Mouse (Mus musculus) macrophage (primary cell): ENCODE results near the gene Dcst1. TPM values are rescaled to one million over a fixed set of nuclear protein-coding genes. Genes with fewer than 3 reads are reported as not detected.

Source experiments
- H3K27ac ChIP-seq: fragments of 350-480 bp; formaldehyde crosslinking; 2 replicates; pipeline ENCODE4 v1.9.0; 2021
- H3K36me3 ChIP-seq: fragments of 350-480 bp; formaldehyde crosslinking; 2 replicates; pipeline ENCODE4 v1.9.0; 2021; ENCODE audit errors: inconsistent target
- H3K4me3 ChIP-seq: fragments of 350-480 bp; formaldehyde crosslinking; 2 replicates; pipeline ENCODE4 v1.9.0; 2021; ENCODE audit errors: inconsistent target
- H3K79me2 ChIP-seq: fragments of 350-480 bp; formaldehyde crosslinking; 2 replicates; pipeline ENCODE4 v1.9.0; 2021; ENCODE audit errors: inconsistent target
- WGBS: methylation state at CpG from one replicate; pipeline ENCODE4 v1.1.7; 2026; ENCODE audit warnings: inconsistent platforms; ENCODE audit not compliant: missing documents; 5-methylcytosine and 5-hydroxymethylcytosine counted together
- polyA plus RNA-seq: library from polyadenylated mRNA; stranded (reverse); fragments of 250-400 nt; gene quantifications from 3 replicates; pipeline ENCODE4 v1.2.4, GENCODE M21; 2018; ENCODE audit warnings: inconsistent platforms

Dcst1 gene
- polyA plus RNA-seq, 1 experiment from 2014 or later = not detected

DNA sequence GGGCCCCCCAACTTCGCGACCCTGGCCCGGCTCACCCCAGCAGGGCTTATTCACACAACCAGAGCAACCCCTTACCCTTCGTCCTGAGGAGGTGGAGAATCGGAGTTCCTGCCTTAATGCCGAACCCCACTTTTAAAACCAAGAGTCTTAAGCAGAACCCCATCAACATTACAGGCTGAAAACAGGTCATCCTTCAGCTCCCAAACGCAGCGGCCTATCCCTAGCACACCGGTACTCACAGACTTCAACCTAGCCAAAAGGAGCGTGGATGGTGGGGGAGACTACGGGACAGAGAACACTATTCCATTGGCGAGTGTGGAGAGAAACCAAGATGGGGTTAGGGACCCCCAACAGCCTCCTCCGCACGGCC lies 42.9 kb downstream of the Dcst1 start:
- H3K27ac ChIP-seq = no peak overlapping the region
- WGBS = 2% methylated on average over 14 of the region's 14 CpGs
- H3K79me2 ChIP-seq = no peaks in the 10 kb centered on the region
- H3K4me3 ChIP-seq = no peak overlapping the region
- H3K36me3 ChIP-seq = no peaks in the 10 kb centered on the region

DNA sequence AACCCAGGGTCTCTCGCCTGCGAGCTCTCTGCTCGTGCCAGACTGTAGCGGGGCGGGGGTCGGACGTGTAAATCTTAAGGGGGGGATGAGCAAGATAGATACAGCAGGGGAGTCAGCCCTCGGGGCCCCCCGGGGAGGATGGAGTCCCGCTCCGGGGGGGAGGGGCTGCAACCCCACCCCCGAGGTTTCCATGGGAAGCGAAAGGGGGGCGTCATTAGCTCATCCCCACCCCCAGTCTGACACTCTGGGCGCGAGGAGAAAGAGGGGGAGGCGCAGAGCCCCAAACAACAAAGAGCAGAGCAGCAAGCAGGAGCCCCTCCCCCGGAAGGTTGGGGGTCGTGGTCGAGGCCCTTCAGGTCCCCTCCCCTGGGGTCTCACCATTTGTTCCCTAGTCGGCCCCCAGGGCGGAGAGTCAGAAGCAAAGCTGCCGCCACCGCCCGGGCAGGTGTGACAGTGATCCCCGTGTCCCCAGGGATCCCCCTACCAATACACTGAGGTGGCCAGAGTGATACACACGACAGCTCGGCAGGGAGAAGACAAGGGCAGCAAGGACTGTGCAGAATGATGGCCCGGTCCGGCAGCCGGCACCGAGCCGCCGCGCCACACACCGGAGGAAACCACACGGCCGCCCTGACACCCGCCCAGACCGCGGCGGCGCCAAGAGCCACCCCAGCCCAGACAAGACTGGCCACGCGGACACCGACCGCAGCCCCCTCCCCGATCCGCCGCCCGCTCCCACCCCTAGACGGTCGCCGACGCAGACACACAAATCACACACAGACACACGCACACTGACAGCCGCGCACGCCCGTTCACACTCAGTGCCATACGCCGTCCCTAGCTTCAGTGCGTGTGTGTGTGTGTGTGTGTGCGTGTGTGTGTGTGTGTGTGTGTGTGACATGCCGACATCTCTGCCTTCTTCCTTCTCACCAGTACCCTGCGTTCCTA lies 43.6 kb downstream of the Dcst1 start:
- 2% methylated on average over 54 of the region's 66 CpGs for WGBS
- no peak overlapping the region for H3K27ac ChIP-seq
- no peak overlapping the region for H3K4me3 ChIP-seq
- no peaks in the 10 kb centered on the region for H3K79me2 ChIP-seq
- no peaks in the 10 kb centered on the region for H3K36me3 ChIP-seq

DNA sequence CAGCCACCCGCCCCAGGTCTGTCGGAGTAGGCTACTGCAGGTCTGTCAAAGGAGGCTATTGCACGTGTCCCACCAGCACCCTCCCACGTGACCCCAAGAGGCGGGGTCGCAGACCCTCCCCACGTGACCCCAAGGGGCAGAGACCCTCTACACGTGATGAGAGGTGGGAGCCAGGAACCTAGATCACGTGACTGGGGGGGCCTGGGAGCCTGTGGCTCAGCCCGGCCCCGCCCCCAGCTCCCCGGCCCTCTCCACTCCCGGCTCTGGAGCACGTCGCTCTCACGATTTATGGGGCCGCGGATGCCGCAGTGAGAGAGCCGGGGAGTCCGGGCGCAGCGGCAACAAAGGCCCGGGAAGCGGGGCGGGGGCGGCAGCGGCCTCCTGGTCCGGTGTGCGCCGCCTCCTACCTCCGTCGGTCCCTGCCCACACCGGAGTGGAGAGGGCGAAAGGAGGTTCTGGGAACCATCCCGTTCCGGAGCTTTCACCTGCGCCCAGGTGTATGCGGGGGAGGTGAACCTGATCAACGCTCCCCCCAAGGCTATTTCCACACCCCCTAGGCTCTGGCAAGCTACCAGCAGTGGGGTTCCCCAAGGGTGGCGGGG lies 44.4 kb downstream of the Dcst1 start:
- Histone ChIP-seq H3K4me3 (no peak overlapping the region), H3K27ac (no peak overlapping the region), H3K79me2 (no peaks in the 10 kb centered on the region), H3K36me3 (no peaks in the 10 kb centered on the region)
- 1% methylated on average over 41 of the region's 41 CpGs for WGBS

DNA sequence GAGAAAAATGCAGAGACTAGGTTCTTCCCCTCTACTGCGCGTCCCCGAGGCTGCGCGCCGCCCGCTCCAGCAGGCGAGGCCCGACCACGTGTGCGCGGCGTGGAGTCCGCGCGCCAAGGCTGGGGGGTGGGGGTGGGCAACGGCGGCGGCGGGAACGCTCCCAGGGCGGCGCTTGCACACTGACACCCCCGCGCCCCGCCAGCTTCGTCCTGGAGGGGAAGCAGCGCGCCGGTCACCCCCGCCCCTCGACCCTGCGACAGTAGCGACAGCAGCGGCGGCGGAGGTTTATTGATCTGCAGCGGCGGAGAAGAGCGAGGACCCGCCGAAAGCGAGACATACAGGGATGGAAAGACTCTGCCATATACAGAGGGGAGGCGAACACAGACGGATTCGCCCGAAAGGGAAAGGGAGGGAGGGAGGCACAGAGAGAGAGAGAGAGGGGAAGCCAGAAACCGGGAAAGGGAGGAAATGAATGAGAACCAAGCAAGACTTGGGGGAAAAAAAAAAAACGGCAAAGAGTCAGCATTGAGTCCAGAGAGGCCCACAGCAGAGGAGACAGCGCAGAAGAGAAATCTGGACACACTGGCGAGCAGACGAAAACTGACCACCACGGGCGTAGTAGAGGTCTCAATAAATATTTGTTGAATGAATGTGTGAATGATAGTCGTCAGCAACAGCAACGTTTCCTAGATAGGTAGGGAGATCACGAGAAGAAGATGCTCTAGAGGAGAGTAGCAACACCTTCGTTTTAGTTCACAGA lies 45.3 kb downstream of the Dcst1 start:
- H3K27ac ChIP-seq = no peak overlapping the region
- H3K36me3 ChIP-seq = no peaks in the 10 kb centered on the region
- H3K79me2 ChIP-seq = no peaks in the 10 kb centered on the region
- WGBS = 4% methylated on average over 54 of the region's 58 CpGs
- no peak overlapping the region for H3K4me3 ChIP-seq

DNA sequence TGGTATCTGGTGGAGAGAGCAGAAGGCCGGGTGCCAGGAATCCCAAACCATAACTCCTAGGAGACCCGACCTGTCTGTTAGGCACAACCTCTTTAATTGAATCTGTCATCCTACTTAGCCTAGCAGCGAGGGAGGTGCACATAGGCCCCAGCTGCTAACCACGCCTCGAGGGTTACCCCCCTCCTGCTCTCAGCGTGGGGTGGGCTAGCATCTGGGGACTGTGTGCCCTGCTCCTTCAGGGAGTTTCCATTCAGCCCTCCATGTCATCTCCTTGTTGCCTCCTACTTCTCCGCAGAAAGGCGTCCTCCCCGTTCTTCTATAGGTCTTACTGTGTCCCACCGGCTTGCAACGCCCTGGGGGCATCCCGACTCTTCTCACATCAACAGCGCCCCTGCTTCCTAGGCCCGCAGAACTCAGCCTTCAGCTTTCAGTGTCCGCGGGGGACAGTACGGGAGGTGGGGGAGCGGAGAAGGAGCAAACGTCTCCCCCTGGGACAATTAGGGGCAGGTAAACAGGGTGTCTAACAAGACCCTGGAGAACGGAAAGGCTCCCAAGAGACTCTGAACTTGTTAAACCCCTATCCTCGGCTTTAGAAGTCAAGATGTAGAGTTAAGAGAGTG lies 46.0 kb downstream of the Dcst1 start:
- H3K4me3 ChIP-seq = no peak overlapping the region
- 31% methylated on average over 21 of the region's 21 CpGs for WGBS
- no peaks in the 10 kb centered on the region for H3K36me3 ChIP-seq

DNA sequence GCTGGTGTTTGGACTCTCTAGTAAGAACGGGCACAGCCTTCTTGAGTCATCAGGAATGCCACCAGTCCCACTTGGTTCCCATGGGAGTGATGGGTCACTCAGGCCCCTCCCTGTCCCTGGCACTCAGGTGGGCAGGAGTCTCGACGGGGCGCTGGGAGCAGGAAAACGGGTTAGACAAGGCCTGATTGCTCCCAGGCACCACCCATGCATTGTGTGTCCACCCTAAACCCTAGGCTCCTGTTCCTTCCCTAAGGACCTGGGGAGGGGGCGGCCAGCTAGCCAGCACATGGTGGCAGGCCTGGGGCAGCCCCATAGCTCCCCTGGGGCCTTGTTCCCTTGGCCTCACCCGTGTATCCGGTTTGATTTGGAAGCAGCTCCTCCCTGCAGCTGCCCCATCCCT lies 46.7 kb downstream of the Dcst1 start:
- H3K36me3 ChIP-seq = no peaks in the 10 kb centered on the region
- no peak overlapping the region for H3K27ac ChIP-seq
- H3K4me3 ChIP-seq = no peak overlapping the region
- 77% methylated on average over 8 of the region's 8 CpGs for WGBS
- no peaks in the 10 kb centered on the region for H3K79me2 ChIP-seq

More for the DNA sequence above, 46.0 kb downstream of the Dcst1 start:
- Histone ChIP-seq H3K79me2 (no peaks in the 10 kb centered on the region), H3K27ac (no peak overlapping the region)

DNA sequence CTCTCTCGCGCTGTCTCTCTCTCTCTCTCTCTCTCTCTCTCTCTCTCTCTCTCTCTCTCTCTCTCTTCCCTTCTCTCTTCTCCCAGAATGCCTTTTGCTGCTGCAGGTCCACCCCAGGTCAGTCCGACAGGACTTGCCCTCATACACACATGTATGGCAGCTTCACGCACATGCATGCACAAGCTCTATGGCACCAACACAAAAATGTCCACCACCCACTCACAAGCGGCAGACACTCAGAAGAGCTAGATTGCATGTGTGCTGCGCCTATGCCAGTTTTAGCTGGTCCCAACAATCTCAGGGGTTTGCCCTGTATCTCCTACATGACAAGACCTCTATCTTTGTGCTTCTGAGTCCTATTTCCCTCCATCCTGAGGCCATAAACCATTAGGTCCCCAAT lies 47.8 kb downstream of the Dcst1 start:
- 86% methylated on average over 6 of the region's 6 CpGs for WGBS
- Histone ChIP-seq H3K79me2 (no peaks in the 10 kb centered on the region), H3K36me3 (no peaks in the 10 kb centered on the region), H3K27ac (no peak overlapping the region), H3K4me3 (no peak overlapping the region)

DNA sequence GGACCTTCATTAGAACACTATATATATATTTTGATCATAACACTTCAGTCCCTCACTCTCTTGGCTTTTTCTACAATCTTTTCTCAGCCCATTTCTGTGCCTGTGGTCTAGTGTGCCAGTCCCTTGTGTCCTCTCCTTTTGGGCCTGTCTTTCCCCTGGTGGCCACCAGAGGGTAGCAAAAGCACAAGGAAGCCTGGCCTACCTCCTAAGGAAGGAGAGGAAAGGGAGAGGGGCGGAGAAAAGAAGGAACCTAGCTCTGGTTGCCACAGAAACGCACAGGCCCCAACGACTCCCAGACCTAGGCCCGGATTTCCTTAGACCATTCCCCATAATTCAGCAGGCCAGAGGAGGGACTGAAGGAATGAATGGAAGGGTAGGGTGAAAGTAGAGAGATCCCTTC lies 48.2 kb downstream of the Dcst1 start:
- H3K27ac ChIP-seq = no peak overlapping the region
- WGBS = 0% methylated on average over 1 of the region's 4 CpGs
- no peak overlapping the region for H3K4me3 ChIP-seq
- H3K36me3 ChIP-seq = no peaks in the 10 kb centered on the region
- no peaks in the 10 kb centered on the region for H3K79me2 ChIP-seq

DNA sequence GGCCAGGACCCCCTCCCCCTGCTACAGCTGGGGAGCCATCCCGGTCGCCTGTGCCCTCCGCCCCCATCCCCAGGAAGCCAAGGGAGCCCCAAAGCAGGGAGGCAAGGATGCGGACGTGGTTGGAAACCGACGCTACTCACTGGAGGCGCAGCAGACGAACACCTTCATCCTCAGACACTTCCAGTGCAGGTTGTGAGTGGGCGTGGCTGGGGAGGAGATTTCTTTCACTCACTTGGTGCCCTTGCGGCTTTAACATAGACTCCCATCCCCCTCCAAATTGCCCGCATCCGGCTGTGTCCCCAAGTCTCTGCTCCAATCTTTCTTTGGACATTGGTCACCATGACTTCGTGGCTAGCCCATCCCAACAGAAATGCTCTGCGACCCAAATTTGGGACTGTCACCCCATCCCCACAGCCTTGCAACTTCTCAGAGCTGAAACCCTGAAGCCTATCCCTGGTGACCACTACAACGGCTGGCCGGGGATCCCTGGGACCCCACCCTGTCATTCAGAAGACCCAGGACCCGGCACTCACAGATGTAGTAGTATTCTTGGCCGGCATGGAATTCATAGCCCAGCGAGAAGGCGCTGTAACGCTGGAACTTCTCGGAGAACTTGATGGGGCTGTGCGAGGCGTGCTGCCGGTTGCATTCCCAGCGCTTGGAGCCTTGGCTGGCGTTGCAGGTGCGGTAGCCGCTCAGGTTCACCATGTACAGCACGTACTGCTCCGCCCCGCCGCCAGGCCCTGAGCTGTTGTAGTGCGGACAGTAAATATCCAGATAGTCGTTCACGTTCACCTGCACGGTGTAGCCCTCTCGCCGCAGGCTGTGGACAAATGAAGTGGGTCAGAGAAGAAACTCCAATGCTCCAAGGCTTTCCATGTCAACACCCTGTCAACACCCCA lies 48.9 kb downstream of the Dcst1 start:
- 16% methylated on average over 40 of the region's 40 CpGs for WGBS
- H3K36me3 ChIP-seq = no peaks in the 10 kb centered on the region
- H3K4me3 ChIP-seq = no peak overlapping the region
- H3K79me2 ChIP-seq = no peaks in the 10 kb centered on the region
- no peak overlapping the region for H3K27ac ChIP-seq

DNA sequence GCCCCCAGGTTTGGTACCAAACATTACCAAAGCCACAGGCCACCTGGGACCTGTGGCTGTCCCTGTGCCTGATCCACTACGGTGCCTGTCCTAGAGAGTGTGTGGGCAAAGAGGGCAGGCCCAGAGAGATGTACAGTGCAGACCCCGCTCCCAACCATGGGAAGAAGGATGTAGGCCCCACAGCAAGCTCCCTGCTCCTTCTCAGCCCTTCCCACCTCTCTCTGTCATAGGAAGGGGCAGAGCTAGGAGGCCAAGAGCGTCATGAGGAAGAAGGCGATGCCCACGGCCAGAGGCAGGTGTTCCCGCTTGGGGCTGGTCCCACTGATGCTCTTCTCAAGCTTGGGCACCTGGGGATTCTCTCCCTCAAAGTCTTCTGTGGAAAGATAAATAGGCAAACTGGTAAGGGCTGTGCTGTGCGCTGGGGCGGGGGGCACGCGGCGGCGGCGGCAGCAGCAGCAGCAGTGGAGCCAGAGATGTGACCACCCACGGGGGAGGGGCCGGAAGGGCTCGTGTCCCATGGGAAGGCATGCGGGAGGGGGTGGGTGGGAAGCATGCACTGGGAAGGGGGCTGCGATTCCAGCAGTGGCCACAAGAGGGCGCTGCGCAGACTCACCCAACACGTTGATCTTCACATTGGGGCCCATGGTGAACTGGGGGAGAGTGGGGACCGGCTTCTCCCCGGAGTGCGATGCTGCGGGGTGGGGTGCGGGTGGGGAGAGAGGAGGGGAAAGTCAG lies 49.7 kb downstream of the Dcst1 start:
- Histone ChIP-seq H3K4me3 (no peak overlapping the region), H3K27ac (no peak overlapping the region), H3K36me3 (no peaks in the 10 kb centered on the region), H3K79me2 (no peaks in the 10 kb centered on the region)
- WGBS = 8% methylated on average over 25 of the region's 26 CpGs

DNA sequence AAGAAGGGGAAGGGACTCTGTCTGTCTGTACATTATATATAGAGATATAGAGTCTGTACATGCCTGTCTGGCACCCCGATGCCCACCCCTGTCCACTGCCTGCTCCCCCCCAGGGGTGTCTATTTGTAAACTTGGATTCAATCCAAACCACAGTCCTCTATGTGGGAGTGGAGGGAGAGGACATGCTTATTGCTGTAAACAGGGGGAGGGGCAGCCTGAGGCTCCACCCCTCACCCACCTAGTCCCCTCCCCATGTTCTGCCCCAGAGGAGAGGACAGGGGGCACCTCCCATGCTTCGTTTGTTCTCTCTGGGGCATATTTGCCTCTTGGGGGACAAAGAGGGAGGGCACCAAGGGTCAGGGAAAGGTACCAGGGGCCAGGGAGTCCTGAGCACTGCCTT lies 50.3 kb downstream of the Dcst1 start:
- WGBS = 48% methylated on average over 2 of the region's 2 CpGs
- Histone ChIP-seq H3K79me2 (no peaks in the 10 kb centered on the region), H3K27ac (no peak overlapping the region), H3K36me3 (no peaks in the 10 kb centered on the region), H3K4me3 (no peak overlapping the region)

DNA sequence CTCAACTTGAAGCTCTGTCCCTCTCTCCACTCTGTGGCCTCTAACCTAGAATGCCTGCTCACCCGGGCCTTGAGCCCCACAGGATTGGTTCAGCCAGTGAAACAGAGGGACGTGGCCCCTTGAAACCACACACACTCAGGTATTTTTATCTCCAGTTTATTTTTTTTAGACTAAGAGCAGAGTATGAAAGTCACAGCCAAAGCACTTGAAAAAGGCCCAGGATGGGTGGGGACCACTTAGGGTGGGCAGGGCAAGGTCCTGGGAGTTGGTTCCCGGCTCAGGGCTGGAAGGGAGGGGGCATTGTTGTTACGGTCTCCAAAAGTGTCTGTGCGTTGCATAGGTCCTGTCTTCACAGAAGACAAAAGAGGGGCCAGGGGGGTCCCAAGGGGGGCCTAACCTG lies 50.7 kb downstream of the Dcst1 start:
- no peak overlapping the region for H3K4me3 ChIP-seq
- 86% methylated on average over 5 of the region's 5 CpGs for WGBS
- H3K36me3 ChIP-seq = no peaks in the 10 kb centered on the region
- H3K27ac ChIP-seq = no peak overlapping the region
- no peaks in the 10 kb centered on the region for H3K79me2 ChIP-seq

DNA sequence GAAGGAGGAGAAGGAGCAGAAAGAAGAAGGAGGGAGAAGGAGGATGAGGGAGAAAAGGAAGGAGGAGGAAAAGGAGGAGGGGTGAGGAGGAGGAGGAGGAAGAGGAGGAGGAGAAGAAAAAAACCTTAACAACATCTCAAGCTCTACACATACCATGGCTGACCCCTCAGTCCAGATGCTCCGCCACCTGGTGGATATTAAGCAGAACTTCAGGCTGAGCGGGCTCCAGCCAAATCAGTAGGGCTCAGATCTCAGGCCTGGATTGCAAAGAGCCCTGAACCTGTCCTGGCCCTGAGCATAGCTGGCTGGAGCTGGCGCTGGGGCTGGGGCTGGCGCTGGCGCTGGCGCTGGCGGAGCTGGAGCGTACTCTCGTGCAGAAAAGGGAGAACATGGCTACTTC lies 57.0 kb downstream of the Dcst1 start:
- Histone ChIP-seq H3K79me2 (no peaks in the 10 kb centered on the region), H3K36me3 (no peaks in the 10 kb centered on the region), H3K27ac (no peak overlapping the region), H3K4me3 (no peak overlapping the region)
- 4% methylated on average over 9 of the region's 9 CpGs for WGBS
